Mouse (Mus musculus): ENCODE data around the gene Ddi1. TPM values are rescaled to one million over a fixed set of nuclear protein-coding genes. Genes with fewer than 3 reads are reported as not detected.

Gene Ddi1
- total RNA-seq (2012; rRNA removed) (not detected in 2 replicates), polyA plus RNA-seq (2012; ENCODE audit: insufficient read depth in 1 of 2, insufficient read length in 2 of 2, low read depth in 1 of 2, low replicate concordance in 2 of 2, missing spikeins in 1 of 2) (not detected)

GRCm38 (mm10) chr9:6269796-6270280 is at the start of gene Ddi1:
Ddi1 (minus strand) TSS chr9:6269846.
- no peak within 1 kb of the TSS for H3K27ac ChIP-seq (ENCODE audit: control insufficient read depth, low read depth, low read length)
- no peaks in the 10 kb centered on the region for H3K4me1 ChIP-seq (ENCODE audit: control insufficient read depth in 1 of 2, insufficient read depth in 2 of 2, low read length in 2 of 2)
- no peaks in the 10 kb centered on the region for H3K27me3 ChIP-seq (ENCODE audit: control insufficient read depth in 1 of 2, insufficient read depth in 2 of 2, low read length in 2 of 2)
- no peak for TF ChIP-seq MYC (IDR thresholded peaks at IDR 0.05; ENCODE audit: low read depth, low read length)
- TF ChIP-seq RCOR1 (IDR thresholded peaks at IDR 0.05; ENCODE audit: low read depth, low read length) = no peak
- TF ChIP-seq TBP (IDR thresholded peaks at IDR 0.05; ENCODE audit: low read depth, low read length) = no peak
- TF ChIP-seq JUND (IDR thresholded peaks at IDR 0.05; ENCODE audit: low read depth, low read length) = no peak
- TF ChIP-seq MEF2A (IDR thresholded peaks at IDR 0.05; ENCODE audit: extremely low read depth, insufficient replicate concordance, low read depth, low read length, poor library complexity, severe bottlenecking) = no peak
- no peak for TF ChIP-seq MAFK (IDR thresholded peaks at IDR 0.05; ENCODE audit: borderline replicate concordance, low read depth, low read length)
- TF ChIP-seq EP300 (IDR thresholded peaks at IDR 0.05; ENCODE audit: low read depth in 1 of 2, low read length in 2 of 2) = no peak
- no peak for TF ChIP-seq POLR2AphosphoS2 (IDR thresholded peaks at IDR 0.05; ENCODE audit: low read length)
- TF ChIP-seq UBTF (IDR thresholded peaks at IDR 0.05; ENCODE audit: borderline replicate concordance, insufficient read depth, low read depth, low read length) = no peak
- TF ChIP-seq BHLHE40 (IDR thresholded peaks at IDR 0.05; ENCODE audit: borderline replicate concordance, low read depth, low read length) = no peak
- no peak for TF ChIP-seq ZMIZ1 (IDR thresholded peaks at IDR 0.05; ENCODE audit: low read depth, low read length)
- TF ChIP-seq ELF1 (IDR thresholded peaks at IDR 0.05; ENCODE audit: low read depth, low read length) = no peak
- no peaks in the 10 kb centered on the region for H3K79me2 ChIP-seq (ENCODE audit: control insufficient read depth, insufficient read depth, low read length, poor library complexity)
- H3K4me3 ChIP-seq (ENCODE audit: control insufficient read depth in 1 of 2, insufficient read depth in 1 of 2, low read depth in 2 of 2, low read length in 2 of 2) = no peak within 1 kb of the TSS
- no peaks in the 10 kb centered on the region for H3K9me3 ChIP-seq (replicated peaks; ENCODE audit: insufficient read depth, low read length)
- no peaks in the 10 kb centered on the region for H3K36me3 ChIP-seq (ENCODE audit: control insufficient read depth in 1 of 2, insufficient read depth in 2 of 2, low read length in 2 of 2)
- H3K9ac ChIP-seq (ENCODE audit: control insufficient read depth, low read depth, low read length, poor library complexity, severe bottlenecking) = no peak within 1 kb of the TSS
- no peak for DNase-seq (ENCODE audit: low read depth, low spot score)

DNA sequence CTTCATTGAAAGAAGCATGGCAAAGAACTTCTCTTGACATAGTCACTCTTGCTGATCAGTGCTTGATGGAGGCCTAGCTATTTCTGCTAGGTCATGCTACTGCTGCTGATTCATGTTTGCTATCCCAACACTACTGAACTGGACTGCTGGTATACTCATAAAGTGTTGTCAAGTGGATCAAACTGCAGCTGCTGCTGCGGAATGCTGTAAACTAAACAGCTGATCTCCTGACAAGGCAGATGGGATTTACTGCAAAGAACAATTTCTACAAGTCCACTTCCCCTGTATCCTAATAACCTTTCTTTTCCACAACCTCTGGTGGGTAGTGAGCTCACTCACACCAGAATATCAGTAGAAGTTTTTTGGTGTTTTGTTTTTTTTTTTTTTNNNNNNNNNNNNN is 47.5 kb upstream of the Ddi1 start:
- Histone ChIP-seq H3K9me3 (replicated peaks; ENCODE audit: insufficient read depth, low read length) (no peaks in the 10 kb centered on the region), H3K27me3 (ENCODE audit: control insufficient read depth in 1 of 2, insufficient read depth in 2 of 2, low read length in 2 of 2) (no peaks in the 10 kb centered on the region; a peak in 1 of 4 replicates), H3K36me3 (ENCODE audit: control insufficient read depth in 1 of 2, insufficient read depth in 2 of 2, low read length in 2 of 2) (no peaks in the 10 kb centered on the region), H3K27ac (ENCODE audit: control insufficient read depth, low read depth, low read length) (no peak overlapping the region), H3K4me3 (ENCODE audit: control insufficient read depth in 1 of 2, insufficient read depth in 1 of 2, low read depth in 2 of 2, low read length in 2 of 2) (no peak overlapping the region), H3K9ac (ENCODE audit: control insufficient read depth, low read depth, low read length, poor library complexity, severe bottlenecking) (no peak overlapping the region), H3K79me2 (ENCODE audit: control insufficient read depth, insufficient read depth, low read length, poor library complexity) (no peaks in the 10 kb centered on the region), H3K4me1 (ENCODE audit: control insufficient read depth in 1 of 2, insufficient read depth in 2 of 2, low read length in 2 of 2) (no peaks in the 10 kb centered on the region)
- DNase-seq (ENCODE audit: low read depth, low spot score) = no peak
- TF ChIP-seq GABPA (IDR thresholded peaks at IDR 0.05; ENCODE audit: low read depth, low read length) (no peak), RCOR1 (IDR thresholded peaks at IDR 0.05; ENCODE audit: low read depth, low read length) (no peak), SIN3A (IDR thresholded peaks at IDR 0.05; ENCODE audit: low read length) (no peak), CTCF (IDR thresholded peaks at IDR 0.05 in 2 of 3, conservative IDR thresholded peaks at IDR 0.05 in 1 of 3; ENCODE audit: control insufficient read depth in 1 of 3, insufficient read depth in 1 of 3, low read depth in 2 of 3, low read length in 3 of 3, poor library complexity in 1 of 3, severe bottlenecking in 1 of 3) (no peak), SMC3 (IDR thresholded peaks at IDR 0.05; ENCODE audit: low read depth, low read length) (no peak), JUND (IDR thresholded peaks at IDR 0.05; ENCODE audit: low read depth, low read length) (no peak), ZMIZ1 (IDR thresholded peaks at IDR 0.05; ENCODE audit: low read depth, low read length) (no peak), TBP (IDR thresholded peaks at IDR 0.05; ENCODE audit: low read depth, low read length) (no peak), MAX (IDR thresholded peaks at IDR 0.05; ENCODE audit: low read length) (no peak), UBTF (IDR thresholded peaks at IDR 0.05; ENCODE audit: borderline replicate concordance, insufficient read depth, low read depth, low read length) (no peak), POLR2AphosphoS5 (IDR thresholded peaks at IDR 0.05; ENCODE audit: borderline replicate concordance, low read depth, low read length) (no peak), MXI1 (IDR thresholded peaks at IDR 0.05; ENCODE audit: low read depth, low read length) (no peak), MYB (IDR thresholded peaks at IDR 0.05; ENCODE audit: low read depth, low read length) (no peak)

All from MEL (cell line).